In the genomic region with DNA sequence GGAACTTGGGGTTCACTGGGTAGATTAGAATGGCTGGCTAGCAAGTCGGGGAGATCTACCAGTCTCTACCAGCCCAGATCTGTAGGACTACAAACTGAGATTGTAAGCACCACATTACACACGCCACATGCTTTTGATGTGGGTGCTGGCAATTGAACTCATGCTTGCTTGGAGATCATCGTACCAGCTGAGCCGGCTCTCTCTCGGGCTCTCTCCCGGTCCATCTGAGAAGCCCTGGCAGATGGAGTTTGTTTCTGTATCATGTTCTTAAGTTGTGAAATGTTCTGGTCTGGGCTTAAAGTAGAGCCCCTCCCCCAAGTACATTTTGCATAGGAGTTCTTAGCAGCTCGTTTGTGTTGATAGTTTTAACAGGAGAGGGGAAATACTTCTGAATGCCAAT, we compare ENCODE assay signal across 12 mouse cellular contexts. TPM values are rescaled to one million over a fixed set of nuclear protein-coding genes. Genes with fewer than 3 reads are reported as not detected.
A peak's percentile ranks its signal among the peaks of the same experiment; 100 is the strongest.
DNase-seq lines count a peak whose midpoint lies in the region; ATAC-seq lines count a peak whose summit lies in the region.
"Had no signal": no experiment of that assay in that cellular context is flagged by ENCODE, and none has a peak within 500 bp of the region (broad histone marks: within the 10 kb centered on the region; RNA-seq: fewer than 3 reads in every experiment).

No protein-coding gene starts in this region.

- no peak overlapping the region for H3K4me3 ChIP-seq in embryonic facial prominence, embryonic 14.5 days (ENCODE audit: low read depth, low read length)
- no peak overlapping the region for H3K4me3 ChIP-seq in embryonic facial prominence, embryonic 10.5 days
- H3K4me3 ChIP-seq in liver, embryonic 12.5 days, result no peak overlapping the region
- H3K4me3 ChIP-seq: forebrain, embryonic 15.5 days; heart, embryonic 13.5 days had no signal

- DNase-seq in embryonic facial prominence, embryonic 14.5 days (ENCODE audit: low spot score), result peak; percentile 43
- DNase-seq in embryonic facial prominence, embryonic 10.5 days (ENCODE audit: low spot score), result no peak
- DNase-seq in liver, result no peak
- peak; percentile 21 to 69 for DNase-seq in lung, postnatal 4 days
- DNase-seq in thymus, postnatal 36 days, result peak; percentile 25 to 28
- DNase-seq in adrenal gland, adult 8-10 months, result no peak
- no peak for DNase-seq in adrenal gland, postnatal 10 days
- DNase-seq: gastrocnemius, postnatal 36 days had no signal

- H3K36me3 ChIP-seq in embryonic facial prominence, embryonic 14.5 days (ENCODE audit: control insufficient read depth, insufficient read depth, low read length), result no peaks in the 10 kb centered on the region
- H3K36me3 ChIP-seq in embryonic facial prominence, embryonic 10.5 days (replicated peaks), result no peaks in the 10 kb centered on the region
- H3K36me3 ChIP-seq in liver, embryonic 12.5 days, result no peaks in the 10 kb centered on the region
- H3K36me3 ChIP-seq: forebrain, embryonic 15.5 days; heart, embryonic 13.5 days had no signal

- H3K27me3 ChIP-seq in embryonic facial prominence, embryonic 14.5 days (replicated peaks; ENCODE audit: control insufficient read depth, insufficient read depth, low read length), result no peaks in the 10 kb centered on the region
- H3K27me3 ChIP-seq in embryonic facial prominence, embryonic 10.5 days (replicated peaks; ENCODE audit: low read depth, poor library complexity, severe bottlenecking), result no peaks in the 10 kb centered on the region
- H3K27me3 ChIP-seq in liver, embryonic 12.5 days (replicated peaks), result no peaks in the 10 kb centered on the region
- H3K27me3 ChIP-seq: forebrain, embryonic 15.5 days; heart, embryonic 13.5 days had no signal

- H3K27ac ChIP-seq in embryonic facial prominence, embryonic 14.5 days (replicated peaks; ENCODE audit: low read depth, low read length), result no peak overlapping the region
- H3K27ac ChIP-seq in embryonic facial prominence, embryonic 10.5 days (replicated peaks), result no peak overlapping the region
- peak overlapping the region; percentile 23; the same call in 1 of the 2 replicates for H3K27ac ChIP-seq in liver, embryonic 12.5 days
- H3K27ac ChIP-seq: forebrain, embryonic 15.5 days; heart, embryonic 13.5 days had no signal

- no peak overlapping the region for H3K9ac ChIP-seq in embryonic facial prominence, embryonic 14.5 days (ENCODE audit: low read depth, low read length)
- no peak overlapping the region for H3K9ac ChIP-seq in liver, embryonic 12.5 days
- H3K9ac ChIP-seq: forebrain, embryonic 15.5 days; heart, embryonic 13.5 days had no signal

- ATAC-seq in embryonic facial prominence, embryonic 14.5 days (ENCODE audit: low read depth), result no peak
- no peak for ATAC-seq in liver, embryonic 12.5 days
- ATAC-seq: forebrain, embryonic 15.5 days; inflammation-experienced regulatory T-cells, adult 6 months had no signal

- H3K9me3 ChIP-seq in embryonic facial prominence, embryonic 14.5 days (ENCODE audit: control insufficient read depth, low read length), result no peaks in the 10 kb centered on the region
- no peaks in the 10 kb centered on the region for H3K9me3 ChIP-seq in embryonic facial prominence, embryonic 10.5 days
- H3K9me3 ChIP-seq in liver, embryonic 12.5 days (replicated peaks), result no peaks in the 10 kb centered on the region
- H3K9me3 ChIP-seq: forebrain, embryonic 15.5 days; heart, embryonic 13.5 days had no signal

- H3K4me2 ChIP-seq in embryonic facial prominence, embryonic 14.5 days (ENCODE audit: low read depth, low read length), result no peak overlapping the region
- no peak overlapping the region for H3K4me2 ChIP-seq in liver, embryonic 12.5 days
- H3K4me2 ChIP-seq: forebrain, embryonic 15.5 days; heart, embryonic 13.5 days had no signal

- 54% methylated on average over 7 of the region's 7 CpGs for WGBS in embryonic facial prominence, embryonic 14.5 days
- 88% methylated on average over 7 of the region's 7 CpGs for whole genome bisulfite sequencing in embryonic facial prominence, embryonic 10.5 days
- 74% methylated on average over 7 of the region's 7 CpGs for WGBS in liver, embryonic 12.5 days (ENCODE audit: insufficient replicate concordance)

- peaks cover 17% of the 10 kb centered on the region for H3K4me1 ChIP-seq in embryonic facial prominence, embryonic 14.5 days (ENCODE audit: control insufficient read depth, insufficient read depth, low read length)
- H3K4me1 ChIP-seq in embryonic facial prominence, embryonic 10.5 days, result peaks cover 3% of the 10 kb centered on the region; the same call in 1 of the 2 replicates
- peaks cover 61% of the 10 kb centered on the region for H3K4me1 ChIP-seq in liver, embryonic 12.5 days

RNA-seq across cellular contexts. Expression of gene Cenpu, which starts 8.6 kb away (rescaled TPM):
- 12.4 and 16.8 TPM in 2 replicates for polyA plus RNA-seq in embryonic facial prominence, embryonic 14.5 days (2014; fragmentation: Nextera tagmentation; extraction: Ambion mirVana)
- polyA plus RNA-seq in embryonic facial prominence, embryonic 10.5 days (2016; fragmentation: Nextera tagmentation; extraction: Ambion mirVana), result 30.0 and 30.7 TPM in 2 replicates
- polyA plus RNA-seq in liver, embryonic 12.5 days (2016; fragmentation: Nextera tagmentation; extraction: Ambion mirVana), result 20.7 and 22.2 TPM in 2 replicates
- 1 to 10 TPM in 2 of 4 experiments, under 1 TPM in 2; 0.78 to 1.6 (median 1.3) TPM for total RNA-seq in adrenal gland, adult 8-10 months (2022)
- 1 to 10 TPM; 5.7 to 6.8 TPM for total RNA-seq in adrenal gland, postnatal 10 days (2021)

Comparison
In these comparisons a context has a peak if more than half of its experiments do, and no peak if none do; other contexts are left out.
1. DNase-seq: peak in embryonic facial prominence, embryonic 14.5 days (single experiment), lung, postnatal 4 days (2 of 2) and thymus, postnatal 36 days (2 of 2); none in embryonic facial prominence, embryonic 10.5 days (single experiment), liver (single experiment), adrenal gland, adult 8-10 months (single experiment) and adrenal gland, postnatal 10 days (single experiment).